Mouse (Mus musculus): Measurements from ENCODE around the gene Zc3hav1.

DNA sequence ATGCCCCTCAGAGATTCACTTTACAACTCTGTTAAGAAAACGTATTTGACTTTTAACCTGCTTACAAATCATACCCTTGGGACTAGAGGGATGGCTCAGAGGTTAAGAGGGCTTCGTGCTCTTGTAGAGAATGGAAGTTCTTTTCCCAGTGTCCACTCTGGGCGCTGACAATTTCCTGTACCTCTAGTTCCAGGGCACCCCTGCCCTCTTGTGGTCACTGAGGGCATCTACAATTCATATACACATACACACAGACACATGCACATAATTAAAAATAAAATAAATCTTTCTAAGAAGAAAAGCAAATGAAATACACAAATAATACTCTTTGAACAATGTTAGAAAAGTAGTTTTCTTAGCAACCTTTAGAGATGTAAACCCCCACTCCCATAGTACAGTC is 15.5 kb upstream of the Zc3hav1 start:
- TF ChIP-seq CHD2 (IDR thresholded peaks at IDR 0.05; ENCODE audit: low read depth, low read length) (no peak), MAFK (IDR thresholded peaks at IDR 0.05; ENCODE audit: insufficient read depth, low read depth, low read length) (no peak)
